ENCODE assay signal across 25 mouse cellular contexts in the genomic region with DNA sequence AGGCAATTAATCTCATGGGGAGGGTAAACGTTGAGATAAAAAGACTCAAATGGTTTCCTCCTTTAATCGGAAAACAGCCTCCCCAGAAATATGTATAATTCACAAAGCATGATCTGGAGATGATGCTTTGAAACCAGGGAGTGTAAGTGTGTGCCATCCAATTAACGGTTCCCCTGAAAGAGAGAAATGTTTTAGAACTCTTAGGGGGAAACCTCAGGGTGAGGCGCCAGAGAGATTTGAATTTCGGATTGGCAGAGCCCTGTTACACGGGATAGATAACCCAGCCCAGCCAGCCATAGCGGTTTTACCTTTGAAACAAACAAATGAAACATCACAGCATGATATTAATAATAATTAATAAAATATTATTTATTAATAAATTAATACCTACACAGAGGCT.
"Had no signal": no experiment of that assay in that cellular context is flagged by ENCODE, and none has a peak within 500 bp of the region (broad histone marks: within the 10 kb centered on the region; RNA-seq: fewer than 3 reads in every experiment).

No protein-coding gene starts in this region.

- ATAC-seq: forebrain, postnatal 0 days; hindbrain, postnatal 0 days; intestine, embryonic 16.5 days had no signal

- H3K4me3 ChIP-seq: heart, embryonic 13.5 days; heart, embryonic 15.5 days; hindbrain, embryonic 13.5 days; hindbrain, embryonic 15.5 days; kidney, embryonic 15.5 days; limb, embryonic 13.5 days; limb, embryonic 15.5 days had no signal

- H3K4me2 ChIP-seq: heart, embryonic 11.5 days; heart, embryonic 13.5 days; heart, embryonic 15.5 days; hindbrain, embryonic 13.5 days; hindbrain, embryonic 15.5 days; kidney, embryonic 15.5 days; limb, embryonic 13.5 days; limb, embryonic 15.5 days had no signal

- H3K9ac ChIP-seq: forebrain, postnatal 0 days; heart, embryonic 13.5 days; heart, embryonic 15.5 days; hindbrain, embryonic 13.5 days; hindbrain, embryonic 15.5 days; kidney, embryonic 15.5 days; limb, embryonic 13.5 days; limb, embryonic 15.5 days had no signal

- H3K4me1 ChIP-seq: hindbrain, embryonic 13.5 days; hindbrain, embryonic 15.5 days; kidney, embryonic 15.5 days; limb, embryonic 15.5 days had no signal

- H3K27me3 ChIP-seq: heart, embryonic 13.5 days; heart, embryonic 15.5 days; hindbrain, embryonic 13.5 days; hindbrain, embryonic 15.5 days; kidney, embryonic 15.5 days; limb, embryonic 13.5 days; limb, embryonic 15.5 days had no signal

- H3K36me3 ChIP-seq: heart, embryonic 13.5 days; heart, embryonic 15.5 days; hindbrain, embryonic 13.5 days; hindbrain, embryonic 15.5 days; kidney, embryonic 15.5 days; limb, embryonic 13.5 days; limb, embryonic 15.5 days had no signal

- H3K9me3 ChIP-seq: heart, embryonic 13.5 days; heart, embryonic 15.5 days; hindbrain, embryonic 13.5 days; hindbrain, embryonic 15.5 days; kidney, embryonic 15.5 days; limb, embryonic 13.5 days; limb, embryonic 15.5 days had no signal

- H3K27ac ChIP-seq: heart, embryonic 13.5 days; heart, embryonic 15.5 days; hindbrain, embryonic 13.5 days; hindbrain, embryonic 15.5 days; hindbrain, postnatal 0 days; kidney, embryonic 15.5 days; kidney, postnatal 0 days; limb, embryonic 13.5 days; limb, embryonic 15.5 days had no signal

- DNase-seq: forebrain, postnatal 0 days; gastrocnemius, postnatal 14 days; gastrocnemius, postnatal 36 days; heart, adult 18-20 months; heart, postnatal 14 days; heart, postnatal 36 days; kidney, adult 11 months; kidney, adult 2 months; kidney, adult 9 months; kidney, postnatal 14 days; kidney, postnatal 36 days; layer of hippocampus, adult 9-11 months; layer of hippocampus, postnatal 36 days; left cerebral cortex, postnatal 4 days had no signal
